Mouse (Mus musculus) lung, postnatal 0 days (tissue): Measurements from ENCODE around the gene Zfp729a. TPM values are rescaled to one million over a fixed set of nuclear protein-coding genes. Genes with fewer than 3 reads are reported as not detected.

Source experiments
- ATAC-seq: fragments of 200-750 bp; cut with Nextera tagmentation; 2 replicates; pipeline ENCODE4 v1.8.0; 2017; ENCODE audit warnings: moderate library complexity
- DNase-seq: peaks from one replicate; pipeline ENCODE4 v3.0.0-alpha.2; 2016; ENCODE audit warnings: low spot score
- H3K27ac ChIP-seq: fragments of 300-500 bp; sonication (generic); 2 replicates; pipeline ENCODE4 v1.5.1; 2014; ENCODE audit warnings: antibody characterized with exemption, mild to moderate bottlenecking, low read length, mixed read lengths
- H3K27me3 ChIP-seq: fragments of 300-500 bp; sonication (generic); replicated peaks from 2 replicates; pipeline ENCODE4 v1.6.1; 2014; ENCODE audit warnings: low read length, mixed read lengths; ENCODE audit not compliant: insufficient read depth
- H3K36me3 ChIP-seq: fragments of 300-500 bp; sonication (generic); 2 replicates; pipeline ENCODE4 v1.6.1; 2014; ENCODE audit warnings: low read length, mixed read lengths; ENCODE audit not compliant: insufficient read depth
- H3K4me1 ChIP-seq: fragments of 300-500 bp; sonication (generic); 2 replicates; pipeline ENCODE4 v1.6.1; 2014; ENCODE audit warnings: antibody characterized with exemption, low read depth, low read length, mixed read lengths; ENCODE audit not compliant: insufficient read depth
- H3K4me2 ChIP-seq: fragments of 300-500 bp; sonication (generic); replicated peaks from 2 replicates; pipeline ENCODE4 v1.6.1; 2014; ENCODE audit warnings: low read depth, mild to moderate bottlenecking, low read length, moderate library complexity, mixed read lengths
- H3K4me3 ChIP-seq: fragments of 300-500 bp; sonication (generic); 2 replicates; pipeline ENCODE4 v1.5.1; 2014; ENCODE audit warnings: low read depth, low read length
- H3K9ac ChIP-seq: fragments of 300-500 bp; sonication (generic); replicated peaks from 2 replicates; pipeline ENCODE4 v1.6.1; 2014; ENCODE audit warnings: low read depth, mild to moderate bottlenecking
- H3K9me3 ChIP-seq: fragments of 300-500 bp; sonication (generic); 2 replicates; pipeline ENCODE4 v1.6.1; 2016; ENCODE audit warnings: low read length, mixed read lengths
- CTCF ChIP-seq: IDR thresholded peaks from 2 replicates; pipeline ENCODE4 v1.5.1; 2016; ENCODE audit warnings: antibody characterized with exemption, mild to moderate bottlenecking
- EP300 ChIP-seq: IDR thresholded peaks from 2 replicates; pipeline ENCODE4 v1.6.1; 2016; ENCODE audit warnings: antibody characterized with exemption, mild to moderate bottlenecking, control low read depth
- WGBS: fragments of 180-500 bp; shearing (Covaris S2); extraction: QIAGEN DNeasy Blood & Tissue Kit; methylation state at CpG from one replicate; pipeline ENCODE4 v1.1.7; 2014; 5-methylcytosine and 5-hydroxymethylcytosine counted together
- polyA plus RNA-seq: library from polyadenylated mRNA; unstranded; fragments of >200 nt; fragmentation: Nextera tagmentation; extraction: Ambion mirVana; gene quantifications from 2 replicates; pipeline ENCODE4 v1.2.1, GENCODE M21; 2015

Gene Zfp729a
- polyA plus RNA-seq, 1 experiment from 2014 or later, result 2.4 TPM

- Histone ChIP-seq H3K27me3 (no peaks in the 10 kb centered on the region), H3K9me3 (no peaks in the 10 kb centered on the region; the same call in 1 of the 2 replicates), H3K9ac (no peak overlapping the region), H3K36me3 (no peaks in the 10 kb centered on the region), H3K4me3 (0 out of 2 replicates have a peak overlapping the region, but pooled peaks have one; percentile 80), H3K4me1 (no peaks in the 10 kb centered on the region; the same call in 1 of the 2 replicates), H3K27ac (no peak overlapping the region), H3K4me2 (no peak overlapping the region; the same call in 1 of the 2 replicates)
- DNase-seq, result peak; percentile 4
- TF ChIP-seq CTCF, result no peak
- TF ChIP-seq EP300, result no peak
- ATAC-seq, result no peak
- WGBS, result 76% methylated on average over 4 of the region's 4 CpGs
Measured at GRCm38 (mm10) chr13:67610108-67610507, 27.5 kb downstream of the Zfp729a start.

DNA sequence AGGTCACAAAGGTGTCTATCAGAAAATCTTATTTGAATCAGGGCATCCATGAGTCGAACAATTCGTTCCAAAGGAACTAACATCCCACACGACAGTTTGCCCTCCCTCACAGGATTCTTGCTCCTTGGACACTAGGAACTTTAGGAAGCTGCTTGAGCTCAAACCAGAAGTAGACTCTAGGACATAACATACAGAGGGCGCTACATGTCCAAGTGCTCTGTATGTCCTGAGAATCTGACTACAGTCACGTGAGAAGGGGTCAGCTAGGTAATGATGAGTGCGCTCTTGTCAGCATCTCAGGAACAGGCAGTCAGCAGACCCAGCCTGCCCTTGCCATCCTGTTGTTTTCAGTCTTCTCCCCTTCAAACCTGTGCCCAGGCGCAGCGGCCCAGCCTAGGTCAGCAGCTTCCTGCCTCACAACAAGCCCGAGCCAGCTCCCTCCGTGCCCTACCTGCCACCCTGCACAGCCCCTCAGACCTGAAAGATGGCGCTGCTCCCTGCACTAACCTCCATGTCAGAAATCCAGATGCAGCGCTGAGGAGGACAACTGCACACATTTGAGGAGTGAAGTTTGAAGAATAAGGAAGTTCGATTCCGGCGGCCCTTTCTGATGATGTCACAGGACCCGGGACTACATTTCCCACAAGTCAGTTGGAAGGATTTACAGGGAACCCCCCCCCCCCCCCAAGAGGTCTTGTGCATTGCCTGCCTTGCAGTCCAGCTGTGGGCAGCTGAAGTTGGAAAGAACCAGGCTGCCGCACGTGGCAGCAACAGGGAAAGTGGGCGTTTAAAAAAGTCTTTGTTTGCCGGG, 28.3 kb downstream of the Zfp729a start, which contains the start of gene Zfp729b:
Gene Zfp729b, minus strand, starts transcription at position 642 of the 811 bp plus-strand sequence.
- no peaks in the 10 kb centered on the region; the same call in 1 of the 2 replicates for H3K4me1 ChIP-seq
- no peaks in the 10 kb centered on the region for H3K27me3 ChIP-seq
- no peaks in the 10 kb centered on the region for H3K36me3 ChIP-seq
- peak within 1 kb of the TSS; percentile 56 for H3K4me2 ChIP-seq
- H3K9me3 ChIP-seq, result no peaks in the 10 kb centered on the region; the same call in 1 of the 2 replicates
- peak within 1 kb of the TSS; percentile 80 for H3K4me3 ChIP-seq
- H3K27ac ChIP-seq, result peak within 1 kb of the TSS; percentile 73
- DNase-seq (peak; percentile 93), ATAC-seq (peak; percentile 99)
- peak within 1 kb of the TSS; percentile 81 for H3K9ac ChIP-seq
- WGBS, result 1% methylated on average over 20 of the region's 20 CpGs
- peak; percentile 75 for TF ChIP-seq CTCF
- TF ChIP-seq EP300, result no peak

DNA sequence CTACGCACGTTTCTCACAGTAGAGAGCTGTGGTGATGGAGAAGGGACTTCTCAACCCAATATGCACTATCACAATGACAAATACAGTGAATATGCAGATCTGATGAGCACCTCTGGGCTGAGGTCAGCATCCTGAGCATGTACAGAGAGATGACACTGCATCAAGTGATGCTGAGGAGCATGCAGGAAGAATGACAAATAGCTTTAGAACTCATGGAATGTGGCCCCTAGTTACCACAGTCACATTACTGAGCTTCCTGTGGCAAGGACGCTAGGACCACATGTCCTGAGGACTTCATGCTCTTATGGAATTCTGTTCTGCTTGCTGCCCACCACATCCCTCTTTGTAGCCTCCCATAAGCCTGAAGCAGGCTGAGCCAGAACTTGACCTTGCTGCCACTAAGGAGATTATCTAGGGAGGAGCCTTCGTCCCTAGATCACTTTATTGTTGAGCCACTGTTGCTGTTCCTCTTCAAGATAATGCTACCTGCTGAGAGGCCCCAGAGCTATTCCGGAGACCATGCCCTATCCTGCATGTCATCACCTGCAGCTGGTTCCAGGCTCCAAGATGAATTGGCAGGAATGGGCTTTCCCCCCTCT, 64.9 kb downstream of the Zfp729a start:
- Histone ChIP-seq H3K36me3 (no peaks in the 10 kb centered on the region), H3K4me3 (no peak overlapping the region), H3K27me3 (no peaks in the 10 kb centered on the region), H3K27ac (no peak overlapping the region), H3K9ac (no peak overlapping the region), H3K4me2 (no peak overlapping the region), H3K9me3 (no peaks in the 10 kb centered on the region), H3K4me1 (no peaks in the 10 kb centered on the region)
- TF ChIP-seq CTCF (no peak), EP300 (no peak)
- 74% methylated on average over 5 of the region's 5 CpGs for WGBS
- no peak for ATAC-seq
- no peak for DNase-seq

Other genes starting within 250 kb of the Zfp729a start
- gene Zfp429, start 238.0 kb downstream of the Zfp729a start, polyA plus RNA-seq, result 5.3 and 6.7 TPM in 2 replicates
- gene Zfp459, start 216.4 kb downstream of the Zfp729a start, polyA plus RNA-seq, result 0.35 and 0.55 TPM in 2 replicates
- 7.9 and 8.8 TPM in 2 replicates for gene Zfp874a, start 186.2 kb downstream of the Zfp729a start, polyA plus RNA-seq
- gene Zfp874b, start 153.5 kb downstream of the Zfp729a start, polyA plus RNA-seq, result 3.4 and 4.4 TPM in 2 replicates
- gene Zfp58, start 137.2 kb downstream of the Zfp729a start, polyA plus RNA-seq, result 6.5 and 6.8 TPM in 2 replicates
- 0.12 and 0.39 TPM in 2 replicates for gene Gm26965, start 111.6 kb downstream of the Zfp729a start, polyA plus RNA-seq
- gene Zfp87, start 111.6 kb downstream of the Zfp729a start, polyA plus RNA-seq, result 33.8 and 40.5 TPM in 2 replicates
- gene Zfp748, start 84.0 kb downstream of the Zfp729a start, polyA plus RNA-seq, result 5.5 and 6.7 TPM in 2 replicates
- gene Zfp729b, start 28.1 kb downstream of the Zfp729a start, polyA plus RNA-seq, result 2.9 and 3.4 TPM in 2 replicates
- not detected in 2 replicates for gene Gm49345, start within 50 bp of the Zfp729a start, polyA plus RNA-seq
- 5.8 and 8.1 TPM in 2 replicates for gene Zfp738, start 49.3 kb upstream of the Zfp729a start, polyA plus RNA-seq
- 2.3 and 2.7 TPM in 2 replicates for gene Zfp65, start 91.4 kb upstream of the Zfp729a start, polyA plus RNA-seq
- 4.2 and 4.8 TPM in 2 replicates for gene Zfp85, start 117.4 kb upstream of the Zfp729a start, polyA plus RNA-seq
- gene Zfp493, start 141.9 kb upstream of the Zfp729a start, polyA plus RNA-seq, result 0.75 and 0.93 TPM in 2 replicates
- 4.1 and 4.9 TPM in 2 replicates for gene Zfp273, start 175.9 kb upstream of the Zfp729a start, polyA plus RNA-seq
- gene Gm10037, start 193.3 kb upstream of the Zfp729a start, polyA plus RNA-seq, result 2.7 and 3.7 TPM in 2 replicates
- gene BC048507, start 225.5 kb upstream of the Zfp729a start, polyA plus RNA-seq, result not detected in 2 replicates